Mouse (Mus musculus) layer of hippocampus, postnatal 36 days (tissue): ENCODE data around the gene Lctl. TPM values are rescaled to one million over a fixed set of nuclear protein-coding genes. Genes with fewer than 3 reads are reported as not detected.
"Not testable (repeated sequence)": the region's sequence is repeated elsewhere in the genome, so short reads cannot be mapped to it uniquely, and the experiment has no call there.

Experiments
- DNase-seq, 2 experiments: peaks; one replicate each; pipeline ENCODE4 v3.0.0; 2022
- total RNA-seq, 2 experiments: library from RNA; stranded (reverse); gene quantifications; 2 replicates each; pipeline ENCODE4 v1.2.3; 2021

The Lctl gene
- total RNA-seq, 2 experiments from 2014 or later = not detected

DNA sequence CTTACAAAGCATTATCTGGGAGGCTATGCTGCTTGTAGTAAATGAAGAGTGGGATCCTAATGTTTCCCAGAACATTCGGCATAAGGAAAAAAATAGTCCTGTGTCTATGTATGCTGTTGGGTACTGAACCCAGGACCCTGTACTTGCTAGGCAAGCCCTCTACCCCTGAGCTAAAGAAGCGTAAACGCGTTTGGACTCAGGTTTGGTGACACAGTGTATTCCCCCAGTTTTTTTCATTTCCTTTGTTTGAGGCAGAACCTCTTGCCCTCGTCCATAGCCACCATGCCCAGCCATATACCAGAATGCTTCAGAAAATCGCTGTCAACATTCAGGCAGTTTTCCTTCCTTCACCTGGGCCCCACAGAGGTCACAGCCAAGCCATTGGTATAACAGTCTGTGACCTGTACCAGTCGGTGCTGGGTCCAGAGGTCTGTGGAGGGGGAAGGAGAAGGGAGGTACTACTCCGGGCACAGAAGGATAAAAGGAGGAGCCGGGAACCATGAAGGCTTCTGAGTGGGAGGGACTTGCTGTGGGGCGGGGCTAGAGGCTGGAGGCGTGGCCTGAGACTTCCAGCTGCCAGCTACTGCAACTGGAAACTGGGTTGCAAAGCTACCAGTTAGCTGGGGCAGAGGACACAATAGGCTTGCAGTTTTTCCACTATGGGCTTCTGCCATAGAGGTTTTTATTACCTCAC is 3.8 kb downstream of the Lctl start:
- DNase-seq = no peak

DNA sequence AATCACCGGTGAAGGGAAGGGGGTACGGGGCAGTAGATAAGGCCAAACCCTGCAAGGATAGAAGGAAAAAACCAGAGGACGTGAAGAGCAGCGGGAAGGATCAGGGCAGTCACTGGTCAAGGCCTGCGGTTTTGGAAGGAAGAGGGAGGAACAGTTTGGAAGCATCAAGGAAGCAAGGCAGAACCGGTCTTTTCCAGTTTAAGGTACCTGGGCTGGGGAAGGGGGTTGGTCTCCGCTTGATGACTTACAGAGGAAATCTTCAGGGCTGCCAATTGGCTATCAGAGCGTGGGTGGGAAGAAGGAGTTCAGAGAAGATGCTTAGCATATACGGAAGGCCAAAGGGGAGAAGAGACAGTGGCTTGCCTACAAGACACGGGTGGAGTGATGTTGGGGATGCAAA is 5.7 kb downstream of the Lctl start:
- no peak for DNase-seq

- not testable (repeated sequence) for DNase-seq
Measured at GRCm38 (mm10) chr9:64124846-64125245, 7.9 kb downstream of the Lctl start.

- no peak for DNase-seq
Measured at GRCm38 (mm10) chr9:64125307-64125706, 8.4 kb downstream of the Lctl start.

DNA sequence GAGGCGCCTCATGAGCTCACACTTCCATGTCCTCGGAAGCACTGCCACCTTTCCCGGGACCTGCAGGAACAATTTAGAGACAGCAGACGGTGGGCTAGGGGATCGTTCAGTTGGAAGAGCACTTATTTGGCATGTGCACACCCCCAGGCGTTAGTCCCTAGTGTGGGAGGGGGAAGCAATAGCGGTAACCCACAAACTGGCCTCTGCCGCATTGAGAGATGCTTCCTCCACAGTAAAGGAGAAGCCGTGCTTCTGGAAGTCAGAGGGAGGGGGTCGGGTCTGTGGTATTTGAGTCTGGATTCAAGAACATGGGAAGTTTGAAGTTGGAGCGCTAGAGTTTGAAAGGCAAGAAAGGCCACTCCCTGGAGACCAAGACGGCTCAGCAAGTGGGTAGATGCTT is 9.2 kb downstream of the Lctl start:
- no peak for DNase-seq

DNA sequence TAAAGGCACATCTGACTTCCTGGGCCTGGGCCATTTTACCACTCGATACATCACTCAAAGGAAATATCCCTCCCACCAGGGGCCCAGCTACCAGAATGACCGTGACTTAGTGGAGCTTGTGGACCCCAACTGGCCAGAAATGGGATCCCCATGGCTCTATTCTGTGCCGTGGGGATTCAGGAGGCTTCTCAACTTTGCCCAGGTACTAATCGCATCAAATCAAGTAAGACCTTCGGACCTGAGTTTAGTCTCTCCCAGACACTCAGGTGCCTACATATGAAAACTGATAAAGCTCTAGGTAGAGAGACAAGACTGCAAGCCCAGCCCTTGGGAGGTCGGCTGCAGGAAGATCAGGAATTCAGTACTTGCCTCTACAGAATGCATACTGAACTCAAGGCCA is 14.7 kb downstream of the Lctl start:
- DNase-seq = no peak

DNA sequence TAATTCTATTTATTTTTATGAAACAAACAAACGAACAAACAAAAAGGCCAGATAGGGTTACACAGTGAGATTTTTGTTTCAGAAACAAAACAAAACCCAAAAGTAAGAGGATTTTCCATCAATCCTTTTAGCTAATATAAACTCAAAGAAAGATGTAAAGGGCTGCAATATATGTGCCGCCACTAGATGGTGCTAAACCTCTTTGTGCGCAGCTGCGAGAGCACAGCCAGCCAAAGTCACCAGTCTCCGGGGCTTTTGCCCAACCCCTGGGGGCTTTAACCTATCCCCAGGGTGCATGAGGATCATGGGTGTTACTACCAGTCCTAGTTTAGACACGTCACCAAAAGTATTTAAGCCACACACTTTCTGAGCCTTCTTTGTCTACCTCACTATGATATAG is 21.9 kb downstream of the Lctl start:
- peak; percentile 25 to 35 for DNase-seq

GRCm38 (mm10) chr9:64139879-64140278 is 22.9 kb downstream of the Lctl start:
- DNase-seq = no peak

DNA sequence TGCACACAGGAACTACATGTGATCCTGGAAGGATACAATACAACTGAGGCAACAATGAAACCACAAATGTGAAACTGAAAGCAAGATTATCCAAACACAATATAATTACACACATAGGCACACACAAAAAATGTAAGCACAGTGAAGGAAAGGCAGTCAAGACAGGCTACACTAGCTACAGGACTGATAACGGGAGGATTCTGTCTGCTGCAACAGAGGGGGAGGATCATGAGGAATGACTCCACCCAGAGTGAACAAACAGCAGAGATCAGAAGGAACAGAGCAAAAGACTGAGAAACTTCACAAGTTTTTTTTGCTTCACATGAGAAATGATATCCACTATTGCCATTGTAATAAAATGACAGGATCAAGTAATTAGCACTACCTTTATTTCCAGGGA is 39.7 kb downstream of the Lctl start:
- DNase-seq = no peak

DNA sequence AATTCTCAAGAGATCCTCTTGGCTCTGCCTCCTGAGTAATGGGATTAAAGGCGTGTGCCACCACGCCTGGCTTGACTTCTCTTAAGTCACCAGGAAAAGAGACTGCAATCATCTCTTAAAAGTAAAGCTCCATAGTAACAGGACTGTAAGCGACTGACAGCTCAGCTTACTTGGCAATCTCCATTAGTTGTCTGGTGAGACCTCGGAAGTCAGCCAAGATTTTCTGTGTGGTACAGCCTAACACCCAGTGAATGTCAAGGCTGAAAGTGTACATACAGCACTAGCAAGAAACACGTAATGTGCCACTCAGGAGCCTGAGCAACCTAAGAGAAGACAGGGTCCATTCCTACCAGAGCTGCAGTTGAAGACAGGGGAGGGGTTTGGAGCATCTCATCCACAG is 43.5 kb downstream of the Lctl start:
- no peak for DNase-seq

- not testable (repeated sequence) for DNase-seq
Measured at GRCm38 (mm10) chr9:64169967-64170366, 53.0 kb downstream of the Lctl start.

DNA sequence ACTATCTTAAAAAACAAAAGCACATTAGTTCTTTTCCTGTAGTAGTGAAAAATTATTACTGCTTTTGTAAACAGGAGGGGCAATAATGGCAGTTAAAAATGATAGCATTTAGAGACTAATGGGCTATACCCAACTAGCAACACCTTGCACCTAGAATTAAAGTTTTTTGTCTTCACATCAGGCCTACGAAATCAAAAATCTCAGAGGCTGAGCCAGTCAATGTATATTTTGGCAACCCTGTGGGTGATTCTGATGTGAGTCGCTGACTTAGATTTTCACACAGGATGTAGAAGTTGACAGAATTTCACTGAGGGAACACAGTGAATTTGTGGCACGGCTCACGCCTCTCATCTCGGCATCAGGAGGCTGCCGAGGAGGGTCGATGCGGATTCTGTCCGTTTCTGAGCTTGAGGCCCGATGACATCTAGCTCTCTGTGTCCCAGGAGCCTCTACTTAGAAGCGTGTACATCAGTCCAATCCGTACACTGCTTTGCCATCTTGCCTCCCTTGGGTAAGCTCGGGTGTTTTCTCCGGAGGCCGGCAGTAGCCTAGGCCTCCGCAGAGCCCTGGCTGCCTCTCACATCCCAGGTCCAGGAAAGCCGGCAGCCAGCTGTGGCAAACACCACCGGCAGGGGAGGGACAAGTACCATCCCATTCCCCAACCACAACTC is 55.3 kb downstream of the Lctl start:
- no peak for DNase-seq

- peak; percentile 77 to 78 for DNase-seq
Measured at GRCm38 (mm10) chr9:64172816-64173665, 56.1 kb downstream of the Lctl start, which contains the start of the genes Zwilch and Rpl4. Gene Zwilch (minus strand): TSS chr9:64173104. Gene Rpl4 (plus strand): TSS chr9:64173375.

DNA sequence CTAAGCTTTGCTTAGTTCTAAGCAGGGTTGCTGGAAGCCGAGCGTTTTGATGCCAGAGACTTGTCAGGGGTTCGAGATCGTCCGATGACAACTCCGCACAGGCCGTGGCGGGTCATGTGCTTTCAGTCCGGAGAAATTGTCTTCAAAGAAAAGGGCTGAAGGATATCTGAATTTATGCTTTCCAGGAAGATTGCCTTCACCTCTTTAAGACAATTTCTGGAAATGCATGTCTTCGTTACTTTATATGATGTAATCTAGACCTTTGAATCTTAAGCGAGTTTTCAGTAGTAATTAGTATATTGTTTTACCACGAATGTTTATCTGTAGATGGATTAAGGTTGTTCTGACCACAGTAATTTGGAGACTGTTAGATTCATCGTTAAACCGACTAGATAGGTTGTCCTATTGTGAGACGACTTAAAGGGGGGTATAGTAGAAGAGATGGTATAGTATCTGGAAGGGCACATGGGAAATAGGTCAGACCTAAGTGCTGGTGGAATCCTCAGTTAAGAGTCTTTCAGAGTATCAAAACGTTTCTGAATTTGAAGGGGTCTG is 56.8 kb downstream of the Lctl start:
- DNase-seq = no peak

DNA sequence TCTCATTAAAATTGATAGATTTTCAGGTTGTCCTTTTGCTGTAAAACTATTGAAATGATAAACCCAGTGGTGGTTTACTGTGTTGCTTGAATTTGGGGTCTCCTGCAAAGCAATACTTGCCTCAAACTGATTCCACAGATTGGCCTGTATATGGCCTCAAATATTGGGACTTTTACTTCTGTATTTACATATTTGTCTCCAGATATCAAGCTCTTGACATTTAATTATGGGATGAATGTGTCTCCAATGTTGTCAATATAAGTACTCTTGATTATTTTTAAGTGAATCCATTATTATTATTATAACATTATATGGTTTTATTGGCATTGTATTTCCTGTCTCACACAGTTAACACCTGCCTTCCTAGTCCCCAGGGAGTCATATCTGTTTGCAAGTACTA is 57.4 kb downstream of the Lctl start:
- no peak for DNase-seq

- DNase-seq = no peak
Measured at GRCm38 (mm10) chr9:64174766-64175165, 57.8 kb downstream of the Lctl start.

- DNase-seq = peak; percentile 29 to 44
Measured at GRCm38 (mm10) chr9:64175378-64175777, 58.4 kb downstream of the Lctl start.

DNA sequence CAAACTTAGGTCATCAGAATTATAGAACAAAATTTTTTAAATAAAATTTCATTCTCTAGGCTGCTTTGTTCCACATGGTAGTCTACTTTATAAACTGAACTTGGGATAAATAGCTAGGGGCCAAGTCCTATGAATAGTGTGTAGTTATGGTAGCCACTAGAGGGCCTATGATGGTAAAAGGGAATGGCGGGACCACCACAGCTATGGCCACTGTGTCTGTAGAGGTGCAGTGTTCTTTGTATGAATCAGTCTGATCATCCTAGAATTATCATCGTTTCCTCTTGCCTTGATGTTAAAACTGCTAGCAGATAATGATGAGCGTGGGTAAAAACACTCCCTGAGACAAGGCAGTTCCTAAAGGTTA is 61.6 kb downstream of the Lctl start:
- no peak for DNase-seq

- DNase-seq = peak; percentile 88 to 89
Measured at GRCm38 (mm10) chr9:64178974-64179646, 62.2 kb downstream of the Lctl start, which contains the start of gene Snapc5. Gene Snapc5 (plus strand): TSS chr9:64179274.

GRCm38 (mm10) chr9:64183295-64183694 is 66.3 kb downstream of the Lctl start:
- not testable (repeated sequence) for DNase-seq

GRCm38 (mm10) chr9:64184166-64184840 is 67.4 kb downstream of the Lctl start:
- DNase-seq = no peak
